Mouse (Mus musculus): Measurements from ENCODE around the gene Btn2a2. TPM values are rescaled to one million over a fixed set of nuclear protein-coding genes. Genes with fewer than 3 reads are reported as not detected.

The Btn2a2 gene
- polyA plus RNA-seq, 1 experiment from 2014 or later = not detected

GRCm38 (mm10) chr13:23530901-23531875 is 42.5 kb upstream of the Btn2a2 start, which contains the start of gene Hist1h4h:
TSS of gene Hist1h4h (plus strand) at chr13:23531050.
- Histone ChIP-seq H3K4me1 (replicated peaks) (peaks cover 34% of the 10 kb centered on the region), H3K27ac (replicated peaks) (peak within 1 kb of the TSS; percentile 98), H3K27me3 (no peaks in the 10 kb centered on the region), H3K9ac (peak within 1 kb of the TSS; percentile 75), H3K36me3 (replicated peaks) (no peaks in the 10 kb centered on the region), H3K4me2 (peak within 1 kb of the TSS; percentile 78), H3K4me3 (replicated peaks) (peak within 1 kb of the TSS; percentile 66), H3K9me3 (replicated peaks) (no peaks in the 10 kb centered on the region)
- ATAC-seq (ENCODE audit: insufficient read depth) = peak; percentile 59
- under 1% methylated on average over 64 of the region's 70 CpGs for WGBS (ENCODE audit: insufficient replicate concordance)

GRCm38 (mm10) chr13:23530181-23530900 is 41.7 kb upstream of the Btn2a2 start:
- Histone ChIP-seq H3K4me3 (replicated peaks) (peak overlapping the region; percentile 66), H3K27me3 (no peaks in the 10 kb centered on the region), H3K36me3 (replicated peaks) (no peaks in the 10 kb centered on the region), H3K9me3 (replicated peaks) (no peaks in the 10 kb centered on the region), H3K9ac (peak overlapping the region; percentile 75), H3K4me2 (peak overlapping the region; percentile 78), H3K4me1 (replicated peaks) (peaks cover 42% of the 10 kb centered on the region), H3K27ac (replicated peaks) (peak overlapping the region; percentile 98)
- no peak for ATAC-seq (ENCODE audit: insufficient read depth)
- WGBS (ENCODE audit: insufficient replicate concordance) = under 1% methylated on average over 20 of the region's 20 CpGs

- Histone ChIP-seq H3K4me3 (replicated peaks) (peak overlapping the region; percentile 66), H3K9me3 (replicated peaks) (no peaks in the 10 kb centered on the region), H3K27me3 (no peaks in the 10 kb centered on the region), H3K36me3 (replicated peaks) (no peaks in the 10 kb centered on the region), H3K9ac (peak overlapping the region; percentile 75), H3K4me2 (peak overlapping the region; percentile 78), H3K4me1 (replicated peaks) (peaks cover 44% of the 10 kb centered on the region), H3K27ac (replicated peaks) (peak overlapping the region; percentile 98)
- no peak for ATAC-seq (ENCODE audit: insufficient read depth)
- WGBS (ENCODE audit: insufficient replicate concordance) = 21% methylated on average over 2 of the region's 2 CpGs
Measured at GRCm38 (mm10) chr13:23529480-23530165, 41.0 kb upstream of the Btn2a2 start.

- no peak for ATAC-seq (ENCODE audit: insufficient read depth)
- no peak overlapping the region for H3K4me3 ChIP-seq (replicated peaks)
- H3K4me2 ChIP-seq = no peak overlapping the region
- H3K9ac ChIP-seq = no peak overlapping the region
- WGBS (ENCODE audit: insufficient replicate concordance) = 80% methylated on average over 5 of the region's 5 CpGs
- peak overlapping the region; percentile 29; the same call in 1 of the 2 replicates for H3K27ac ChIP-seq (replicated peaks)
- H3K36me3 ChIP-seq (replicated peaks) = no peaks in the 10 kb centered on the region
- H3K27me3 ChIP-seq = no peaks in the 10 kb centered on the region
- H3K4me1 ChIP-seq (replicated peaks) = peaks cover 45% of the 10 kb centered on the region
- no peaks in the 10 kb centered on the region for H3K9me3 ChIP-seq (replicated peaks)
Measured at GRCm38 (mm10) chr13:23529005-23529404, 40.3 kb upstream of the Btn2a2 start.

GRCm38 (mm10) chr13:23526312-23526711 is 37.7 kb upstream of the Btn2a2 start:
- ATAC-seq (ENCODE audit: insufficient read depth) = no peak
- peak overlapping the region; percentile 45 for H3K4me3 ChIP-seq (replicated peaks)
- no peaks in the 10 kb centered on the region for H3K36me3 ChIP-seq (replicated peaks)
- no peaks in the 10 kb centered on the region for H3K27me3 ChIP-seq
- H3K27ac ChIP-seq (replicated peaks) = no peak overlapping the region
- peak overlapping the region; percentile 65 for H3K4me2 ChIP-seq
- WGBS (ENCODE audit: insufficient replicate concordance) = under 1% methylated on average over 17 of the region's 17 CpGs
- peaks cover 40% of the 10 kb centered on the region for H3K4me1 ChIP-seq (replicated peaks)
- H3K9me3 ChIP-seq (replicated peaks) = no peaks in the 10 kb centered on the region
- peak overlapping the region; percentile 32; the same call in 1 of the 2 replicates for H3K9ac ChIP-seq

- H3K36me3 ChIP-seq (replicated peaks) = no peaks in the 10 kb centered on the region
- 0 out of 2 replicates have a peak overlapping the region, but pooled peaks have one; percentile 25 for H3K27ac ChIP-seq (replicated peaks)
- no peak for ATAC-seq (ENCODE audit: insufficient read depth)
- 2% methylated on average over 10 of the region's 10 CpGs for WGBS (ENCODE audit: insufficient replicate concordance)
- peak overlapping the region; percentile 45 for H3K4me3 ChIP-seq (replicated peaks)
- H3K9me3 ChIP-seq (replicated peaks) = no peaks in the 10 kb centered on the region
- H3K4me2 ChIP-seq = peak overlapping the region; percentile 65
- H3K9ac ChIP-seq = peak overlapping the region; percentile 26; the same call in 1 of the 2 replicates
- peaks cover 44% of the 10 kb centered on the region for H3K4me1 ChIP-seq (replicated peaks)
- H3K27me3 ChIP-seq = no peaks in the 10 kb centered on the region
Measured at GRCm38 (mm10) chr13:23525901-23526300, 37.2 kb upstream of the Btn2a2 start.

GRCm38 (mm10) chr13:23524654-23525053 is 36.0 kb upstream of the Btn2a2 start:
- Histone ChIP-seq H3K27me3 (no peaks in the 10 kb centered on the region), H3K27ac (replicated peaks) (no peak overlapping the region), H3K9me3 (replicated peaks) (no peaks in the 10 kb centered on the region), H3K4me1 (replicated peaks) (peaks cover 56% of the 10 kb centered on the region), H3K9ac (0 out of 2 replicates have a peak overlapping the region, but pooled peaks have one; percentile 5), H3K4me2 (peak overlapping the region; percentile 18; the same call in 1 of the 2 replicates), H3K36me3 (replicated peaks) (no peaks in the 10 kb centered on the region), H3K4me3 (replicated peaks) (no peak overlapping the region)
- WGBS (ENCODE audit: insufficient replicate concordance) = 11% methylated on average over 5 of the region's 5 CpGs
- ATAC-seq (ENCODE audit: insufficient read depth) = 0 out of 2 replicates have a peak, but pooled peaks have one; percentile 13

GRCm38 (mm10) chr13:23523976-23524375 is 35.3 kb upstream of the Btn2a2 start:
- Histone ChIP-seq H3K27ac (replicated peaks) (no peak overlapping the region), H3K4me3 (replicated peaks) (no peak overlapping the region), H3K4me2 (no peak overlapping the region), H3K36me3 (replicated peaks) (no peaks in the 10 kb centered on the region), H3K4me1 (replicated peaks) (peaks cover 56% of the 10 kb centered on the region), H3K27me3 (no peaks in the 10 kb centered on the region), H3K9ac (no peak overlapping the region), H3K9me3 (replicated peaks) (no peaks in the 10 kb centered on the region)
- no peak for ATAC-seq (ENCODE audit: insufficient read depth)
- 31% methylated on average over 5 of the region's 5 CpGs for WGBS (ENCODE audit: insufficient replicate concordance)

- Histone ChIP-seq H3K4me3 (replicated peaks) (peak overlapping the region; percentile 13), H3K27me3 (no peaks in the 10 kb centered on the region), H3K9ac (no peak overlapping the region), H3K27ac (replicated peaks) (no peak overlapping the region), H3K36me3 (replicated peaks) (no peaks in the 10 kb centered on the region), H3K4me2 (peak overlapping the region; percentile 50), H3K9me3 (replicated peaks) (no peaks in the 10 kb centered on the region), H3K4me1 (replicated peaks) (peaks cover 50% of the 10 kb centered on the region)
- peak; percentile 32; the same call in 1 of the 2 replicates for ATAC-seq (ENCODE audit: insufficient read depth)
- whole genome bisulfite sequencing (ENCODE audit: insufficient replicate concordance) = under 1% methylated on average over 14 of the region's 14 CpGs
Measured at GRCm38 (mm10) chr13:23521703-23522102, 33.0 kb upstream of the Btn2a2 start.

- H3K4me1 ChIP-seq (replicated peaks) = peaks cover 42% of the 10 kb centered on the region
Measured at GRCm38 (mm10) chr13:23519416-23519815, 30.8 kb upstream of the Btn2a2 start.

More at GRCm38 (mm10) chr13:23519416-23519815, 30.8 kb upstream of the Btn2a2 start:
- no peaks in the 10 kb centered on the region for H3K9me3 ChIP-seq (replicated peaks)
- no peaks in the 10 kb centered on the region for H3K27me3 ChIP-seq
- ATAC-seq (ENCODE audit: insufficient read depth) = peak; percentile 45
- no peak overlapping the region for H3K9ac ChIP-seq
- WGBS (ENCODE audit: insufficient replicate concordance) = under 1% methylated on average over 10 of the region's 10 CpGs
- H3K36me3 ChIP-seq (replicated peaks) = no peaks in the 10 kb centered on the region
- peak overlapping the region; percentile 62 for H3K4me3 ChIP-seq (replicated peaks)
- H3K27ac ChIP-seq (replicated peaks) = peak overlapping the region; percentile 75
- peak overlapping the region; percentile 89 for H3K4me2 ChIP-seq
